Mouse (Mus musculus) effector memory CD4-positive, alpha-beta T cell, adult 5 months (primary cell): Measurements from ENCODE around the gene Dvl3. TPM values are rescaled to one million over a fixed set of nuclear protein-coding genes. Genes with fewer than 3 reads are reported as not detected.

Experiments used
- polyA plus RNA-seq: library from polyadenylated mRNA; unstranded; fragments of 100-300 nt; shearing (Covaris generic); gene quantifications from one replicate; pipeline ENCODE4 v1.2.1, GENCODE M21; 2017

Gene Dvl3
- 17.2 TPM for polyA plus RNA-seq

DNA sequence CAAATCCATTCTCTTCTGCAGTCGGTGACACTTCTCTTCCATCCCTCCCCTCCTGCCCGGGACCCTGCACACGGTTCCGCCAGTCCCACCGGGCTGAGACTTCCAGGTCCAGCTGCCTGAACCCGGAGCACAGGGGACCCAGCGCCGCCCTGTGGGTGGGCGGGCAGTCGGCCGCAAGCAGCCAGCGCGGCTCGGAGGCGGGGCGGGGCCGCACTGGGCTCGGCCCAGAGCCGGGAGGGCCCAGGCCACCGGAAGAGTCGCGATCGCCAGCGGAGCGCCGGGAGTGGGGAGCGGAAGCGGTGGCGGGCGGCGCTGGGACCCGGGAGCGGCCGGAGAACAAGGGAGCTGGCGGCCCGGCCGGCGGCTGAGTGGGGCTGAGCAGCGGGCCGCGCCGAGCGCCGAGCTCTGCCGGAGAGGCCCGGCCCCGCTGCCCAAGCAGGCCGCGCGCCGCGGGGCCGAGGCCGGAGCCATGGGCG lies at the start of gene Dvl3:
Dvl3 (plus strand) TSS at position 257 of the 476 bp plus-strand sequence.

DNA sequence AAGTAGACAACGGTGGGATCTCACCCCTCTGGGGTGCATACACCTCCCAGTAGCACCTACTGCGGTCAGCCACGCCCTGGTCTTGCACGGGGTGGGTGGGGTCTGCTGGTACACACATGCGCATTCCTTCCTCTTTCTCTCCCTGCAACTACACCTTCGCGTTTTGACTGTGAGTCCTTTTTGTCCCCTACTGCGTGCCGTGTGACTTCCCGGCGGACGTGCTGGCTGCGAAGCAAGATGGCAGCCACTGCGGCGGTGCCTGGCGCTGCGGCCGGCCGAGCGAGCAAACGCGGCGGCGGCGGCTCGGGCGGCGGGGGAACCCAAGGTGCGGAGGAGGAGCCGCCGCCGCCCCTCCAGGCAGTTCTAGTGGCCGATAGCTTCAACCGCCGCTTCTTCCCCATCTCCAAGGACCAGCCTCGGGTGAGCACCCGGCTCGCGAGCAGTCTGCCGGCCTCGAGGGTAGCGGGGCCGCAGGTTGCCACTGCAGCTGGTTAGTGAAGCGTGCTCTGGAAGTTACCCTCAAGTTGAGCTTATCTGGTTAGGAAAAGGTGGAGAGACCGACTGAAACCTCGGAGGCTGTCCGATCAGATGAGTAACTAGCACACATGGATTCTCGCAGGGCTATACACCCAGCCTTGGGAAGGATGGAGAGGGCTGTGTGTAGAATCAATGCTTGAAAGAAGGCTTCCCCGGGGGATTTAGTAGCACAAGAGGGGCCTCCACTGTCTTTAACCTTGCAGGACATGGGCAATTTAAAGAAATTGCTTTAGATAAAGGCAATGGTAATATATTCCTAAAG lies 17.9 kb upstream of the Dvl3 start, which contains the start of gene Eif2b5:
Eif2b5 (plus strand) TSS at position 141 of the 799 bp plus-strand sequence.

DNA sequence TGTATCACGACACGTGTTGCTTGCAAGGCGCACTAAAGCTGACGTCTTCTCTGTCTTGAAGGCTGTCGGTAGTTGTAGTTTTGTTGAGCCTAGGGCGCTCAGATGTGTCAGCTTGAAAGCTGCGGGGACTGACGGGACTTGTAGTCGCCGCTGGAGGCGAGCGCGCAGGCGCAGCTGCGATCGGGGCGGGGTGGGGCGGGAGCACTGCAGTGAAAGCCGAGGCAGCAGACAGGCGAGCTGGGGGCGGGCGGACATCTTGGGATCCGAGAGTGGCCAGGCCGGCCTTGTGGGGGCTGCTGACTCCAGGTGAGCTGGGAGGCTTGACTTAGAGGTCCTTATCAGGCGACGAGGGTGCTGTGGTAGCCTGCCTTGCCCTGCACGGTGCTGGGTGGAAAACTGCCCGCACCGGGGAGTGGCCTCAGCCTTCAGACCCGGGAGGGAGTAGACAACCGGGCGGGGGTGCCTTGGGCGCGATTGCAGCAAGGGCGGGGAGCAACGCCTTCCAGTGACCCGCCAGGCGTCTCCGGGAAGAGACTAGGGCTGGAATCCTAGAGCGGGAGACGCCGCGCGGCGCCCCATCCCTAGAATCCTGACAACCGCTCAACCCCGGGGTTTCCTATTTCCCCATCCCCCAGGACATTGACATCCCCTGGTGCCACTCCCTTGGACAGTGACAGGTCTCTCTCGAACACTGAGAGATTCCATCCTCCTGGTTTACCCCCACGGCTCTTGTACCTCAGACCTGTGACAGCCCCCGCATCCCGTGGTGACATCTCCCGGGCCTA lies 18.7 kb downstream of the Dvl3 start, which contains the start of gene Ap2m1:
Ap2m1 (plus strand) TSS at position 183 of the 785 bp plus-strand sequence.

DNA sequence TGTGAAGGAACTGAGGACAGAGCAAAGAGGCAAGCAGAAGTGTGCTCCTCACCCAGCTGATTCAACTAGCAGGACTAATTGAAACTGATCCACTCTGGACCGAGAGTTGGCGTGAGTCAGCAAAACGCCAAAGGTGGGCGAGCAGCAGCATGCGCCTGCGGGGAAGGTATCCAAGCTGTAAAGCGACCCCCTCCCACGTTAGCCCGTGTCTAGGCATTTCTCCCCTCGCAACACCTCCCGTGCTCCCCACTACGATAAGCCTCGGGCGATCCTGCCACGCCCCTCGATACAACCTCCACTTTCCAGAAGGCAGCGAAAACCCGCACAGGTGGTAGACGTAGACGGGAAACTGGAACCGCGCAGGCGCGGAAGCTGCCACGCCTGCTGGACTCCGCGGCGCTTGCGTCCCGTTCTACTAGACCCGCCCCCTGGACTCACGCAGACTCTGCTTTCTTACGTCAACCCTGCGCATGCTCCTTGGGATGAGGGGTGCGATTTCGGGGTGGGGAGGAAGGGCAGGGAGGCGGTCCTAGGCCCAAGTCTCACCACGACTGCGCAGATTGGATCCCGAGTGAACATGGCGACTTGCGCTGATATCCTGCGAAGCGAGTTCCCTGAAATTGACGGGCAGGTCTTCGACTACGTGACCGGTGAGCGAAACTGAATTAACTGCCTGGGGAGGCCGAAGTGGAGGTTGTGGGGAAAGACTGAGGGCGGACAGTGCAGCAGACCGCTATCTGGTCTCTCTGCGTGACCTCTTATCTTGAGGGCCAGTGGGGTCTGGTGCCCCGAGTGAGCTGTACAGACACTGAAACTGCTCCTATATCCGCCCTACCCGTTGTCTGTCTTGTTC lies 31.5 kb downstream of the Dvl3 start, which contains the start of gene Abcf3:
Abcf3 (plus strand) TSS at position 482 of the 853 bp plus-strand sequence.

Other genes with a start within 250 kb of the Dvl3 start
- 66.9 TPM for gene Parl, start 214.6 kb upstream of the Dvl3 start, polyA plus RNA-seq
- gene Cyp2ab1, start 191.6 kb upstream of the Dvl3 start, polyA plus RNA-seq = not detected
- gene Abcc5, start 90.6 kb upstream of the Dvl3 start, polyA plus RNA-seq = 28.7 TPM
- 51.8 TPM for gene Eif2b5, start 18.2 kb upstream of the Dvl3 start, polyA plus RNA-seq
- 319 TPM for gene Ap2m1, start 18.5 kb downstream of the Dvl3 start, polyA plus RNA-seq
- gene Abcf3, start 31.6 kb downstream of the Dvl3 start, polyA plus RNA-seq = 102 TPM
- not detected for gene Vwa5b2, start 72.5 kb downstream of the Dvl3 start, polyA plus RNA-seq
- gene Eef1akmt4, start 94.6 kb downstream of the Dvl3 start, polyA plus RNA-seq = 5.6 TPM
- not detected for gene Gm49333, start 94.6 kb downstream of the Dvl3 start, polyA plus RNA-seq
- 16.9 TPM for gene Alg3, start 94.8 kb downstream of the Dvl3 start, polyA plus RNA-seq
- gene Camk2n2, start 104.3 kb downstream of the Dvl3 start, polyA plus RNA-seq = 0.97 TPM
- not detected for gene Ece2, start 112.8 kb downstream of the Dvl3 start, polyA plus RNA-seq
- 161 TPM for gene Psmd2, start 134.7 kb downstream of the Dvl3 start, polyA plus RNA-seq
- 138 TPM for gene Eif4g1, start 151.3 kb downstream of the Dvl3 start, polyA plus RNA-seq
- gene Fam131a, start 176.3 kb downstream of the Dvl3 start, polyA plus RNA-seq = 1.5 TPM
- gene Polr2h, start 200.7 kb downstream of the Dvl3 start, polyA plus RNA-seq = 38.1 TPM
- gene Clcn2, start 200.8 kb downstream of the Dvl3 start, polyA plus RNA-seq = 1.9 TPM
- gene Chrd, start 216.1 kb downstream of the Dvl3 start, polyA plus RNA-seq = not detected
- not detected for gene Thpo, start 217.5 kb downstream of the Dvl3 start, polyA plus RNA-seq